ENCODE assay signal across 24 mouse cellular contexts in genomic region chr11:78463286-78464036, GRCm38 (mm10). TPM values are rescaled to one million over a fixed set of nuclear protein-coding genes. Genes with fewer than 3 reads are reported as not detected.
A peak's percentile ranks its signal among the peaks of the same experiment; 100 is the strongest.
DNase-seq lines count a peak whose midpoint lies in the region; ATAC-seq and TF ChIP-seq lines count a peak whose summit lies in the region.
"Had no signal": no experiment of that assay in that cellular context is flagged by ENCODE, and none has a peak within 500 bp of the region (broad histone marks: within the 10 kb centered on the region; RNA-seq: fewer than 3 reads in every experiment).

No protein-coding gene starts in this region.

- 0 out of 2 replicates have a peak, but pooled peaks have one; percentile 39 for ATAC-seq in erythroblast, adult 5-6 weeks (replicated peaks; ENCODE audit: low FRiP score, poor library complexity, severe bottlenecking)
- no peak for ATAC-seq in forebrain, embryonic 16.5 days

- TF ChIP-seq CTCF in small intestine, adult 2 months (IDR thresholded peaks at IDR 0.05; ENCODE audit: extremely low read depth, insufficient read length, insufficient replicate concordance, low read depth, low read length) = no peak

- H3K36me3 ChIP-seq in small intestine, adult 2 months (ENCODE audit: control insufficient read depth, insufficient read depth, low read length) = no peaks in the 10 kb centered on the region
- no peaks in the 10 kb centered on the region for H3K36me3 ChIP-seq in forebrain, embryonic 16.5 days (ENCODE audit: control insufficient read depth, insufficient read depth)
- H3K36me3 ChIP-seq: hindbrain, embryonic 15.5 days; midbrain, embryonic 12.5 days had no signal

- WGBS in small intestine, adult 2 months = 25% methylated on average over 13 of the region's 13 CpGs
- WGBS in forebrain, embryonic 16.5 days = 71% methylated on average over 13 of the region's 13 CpGs

- peak overlapping the region; percentile 86 for H3K27ac ChIP-seq in small intestine, adult 2 months (ENCODE audit: insufficient read depth, low read depth, low read length)
- no peak overlapping the region for H3K27ac ChIP-seq in forebrain, embryonic 16.5 days (ENCODE audit: low read length)
- H3K27ac ChIP-seq: hindbrain, embryonic 15.5 days; midbrain, embryonic 12.5 days had no signal

- H3K27me3 ChIP-seq in small intestine, adult 2 months (ENCODE audit: control insufficient read depth, insufficient read depth, low read length) = no peaks in the 10 kb centered on the region
- no peaks in the 10 kb centered on the region for H3K27me3 ChIP-seq in forebrain, embryonic 16.5 days (replicated peaks; ENCODE audit: control insufficient read depth, insufficient read depth, low read length)
- H3K27me3 ChIP-seq: hindbrain, embryonic 15.5 days; midbrain, embryonic 12.5 days had no signal

- H3K4me1 ChIP-seq in small intestine, adult 2 months (ENCODE audit: control insufficient read depth, insufficient read depth, insufficient read length, low read length) = peaks cover 27% of the 10 kb centered on the region
- H3K4me1 ChIP-seq in forebrain, embryonic 16.5 days (replicated peaks; ENCODE audit: control insufficient read depth, insufficient read depth, low read length) = peaks cover 13% of the 10 kb centered on the region

- no peak overlapping the region for H3K9ac ChIP-seq in forebrain, embryonic 16.5 days (replicated peaks; ENCODE audit: low read depth, low read length)
- H3K9ac ChIP-seq: hindbrain, embryonic 15.5 days; midbrain, embryonic 12.5 days had no signal

- TF ChIP-seq POLR2A in small intestine, adult 2 months (IDR thresholded peaks at IDR 0.05; ENCODE audit: low read depth, low read length) = no peak

- peak; percentile 12 for DNase-seq in embryo, embryonic 11 days
- DNase-seq in embryo, embryonic 10 days (ENCODE audit: low spot score) = no peak
- peak; percentile 64 for DNase-seq in ZHBTc4 (ENCODE audit: low read depth, low spot score)
- no peak for DNase-seq in B cell, adult 2 months
- DNase-seq in testis, postnatal 10 days (ENCODE audit: low spot score) = no peak
- DNase-seq: cerebellum, adult 2 months; gastrocnemius, postnatal 10 days; heart, postnatal 14 days; kidney, adult 8-10 months; kidney, postnatal 36 days; lung, adult 2 months; lung, postnatal 4 days; thymus, adult 2 months had no signal

- H3K9me3 ChIP-seq in forebrain, embryonic 16.5 days (ENCODE audit: control insufficient read depth, low read length) = no peaks in the 10 kb centered on the region
- H3K9me3 ChIP-seq: hindbrain, embryonic 15.5 days had no signal

- no peak overlapping the region for H3K4me3 ChIP-seq in small intestine, adult 2 months (ENCODE audit: low read depth, low read length)
- no peak overlapping the region for H3K4me3 ChIP-seq in forebrain, embryonic 16.5 days (replicated peaks; ENCODE audit: low read length)
- H3K4me3 ChIP-seq: erythroblast, embryonic 14.5 days; hindbrain, embryonic 15.5 days; midbrain, embryonic 12.5 days had no signal

- H3K4me2 ChIP-seq in forebrain, embryonic 16.5 days (ENCODE audit: low read length) = no peak overlapping the region
- H3K4me2 ChIP-seq: hindbrain, embryonic 15.5 days; midbrain, embryonic 12.5 days had no signal

RNA-seq across cellular contexts. Expression of gene Slc46a1, which starts 2.0 kb away (rescaled TPM):
- 1.3 TPM in 1 of 2 replicates, not detected in the other for total RNA-seq in erythroblast, adult 5-6 weeks (2015; ENCODE audit: low replicate concordance)
- 0.84 TPM in 1 of 2 replicates, not detected in the other for total RNA-seq in erythroblast, adult 5-6 weeks (2017; ENCODE audit: low replicate concordance)
- 117 and 341 TPM in 2 replicates for polyA plus RNA-seq in small intestine, adult 2 months (2012; rRNA removed)
- polyA plus RNA-seq in forebrain, embryonic 16.5 days (2015; fragmentation: Nextera tagmentation; extraction: Ambion mirVana) = 18.3 and 19.8 TPM in 2 replicates

RNA-seq across cellular contexts. Expression of gene Sarm1, which starts 34.1 kb away (rescaled TPM):
- not detected in 2 replicates for total RNA-seq in erythroblast, adult 5-6 weeks (2015; ENCODE audit: low replicate concordance)
- total RNA-seq in erythroblast, adult 5-6 weeks (2017; ENCODE audit: low replicate concordance) = not detected in 2 replicates
- polyA plus RNA-seq in small intestine, adult 2 months (2012; rRNA removed) = 0.43 and 0.60 TPM in 2 replicates
- polyA plus RNA-seq in forebrain, embryonic 16.5 days (2015; fragmentation: Nextera tagmentation; extraction: Ambion mirVana) = 51.6 and 56.6 TPM in 2 replicates
- polyA plus RNA-seq: erythroblast, embryonic 14.5 days had no signal

RNA-seq across cellular contexts. Expression of gene Vtn, which starts 35.4 kb away (rescaled TPM):
- not detected in 2 replicates for total RNA-seq in erythroblast, adult 5-6 weeks (2015; ENCODE audit: low replicate concordance)
- not detected in 2 replicates for total RNA-seq in erythroblast, adult 5-6 weeks (2017; ENCODE audit: low replicate concordance)
- 3.2 and 21.1 TPM in 2 replicates for polyA plus RNA-seq in small intestine, adult 2 months (2012; rRNA removed)
- polyA plus RNA-seq in forebrain, embryonic 16.5 days (2015; fragmentation: Nextera tagmentation; extraction: Ambion mirVana) = 76.0 and 99.3 TPM in 2 replicates
- total RNA-seq: ES-E14 had no signal

RNA-seq across cellular contexts. Expression of gene Sebox, which starts 39.8 kb away (rescaled TPM):
- total RNA-seq in erythroblast, adult 5-6 weeks (2015; ENCODE audit: low replicate concordance) = not detected in 2 replicates
- not detected in 2 replicates for total RNA-seq in erythroblast, adult 5-6 weeks (2017; ENCODE audit: low replicate concordance)
- polyA plus RNA-seq in small intestine, adult 2 months (2012; rRNA removed) = not detected in 2 replicates
- 0.16 and 0.19 TPM in 2 replicates for polyA plus RNA-seq in forebrain, embryonic 16.5 days (2015; fragmentation: Nextera tagmentation; extraction: Ambion mirVana)
- total RNA-seq: gastrocnemius, postnatal 10 days; heart, adult 8-10 months; heart, postnatal 14 days had no signal
- polyA plus RNA-seq: erythroblast, embryonic 14.5 days; limb, embryonic 11.5 days; midbrain, embryonic 12.5 days had no signal

RNA-seq across cellular contexts. Expression of gene Slc13a2, which starts 41.4 kb away (rescaled TPM):
- total RNA-seq in erythroblast, adult 5-6 weeks (2015; ENCODE audit: low replicate concordance) = 1.0 TPM in 1 of 2 replicates, not detected in the other
- total RNA-seq in erythroblast, adult 5-6 weeks (2017; ENCODE audit: low replicate concordance) = not detected in 2 replicates
- 24.9 and 374 TPM in 2 replicates for polyA plus RNA-seq in small intestine, adult 2 months (2012; rRNA removed)
- not detected in 2 replicates for polyA plus RNA-seq in forebrain, embryonic 16.5 days (2015; fragmentation: Nextera tagmentation; extraction: Ambion mirVana)
- total RNA-seq: gastrocnemius, postnatal 10 days; heart, adult 8-10 months; heart, postnatal 14 days; layer of hippocampus, postnatal 25 days had no signal
- polyA plus RNA-seq: brain, embryonic 14.5 days; cerebellum, adult 2 months; erythroblast, embryonic 14.5 days; hindbrain, embryonic 15.5 days; limb, embryonic 11.5 days; midbrain, embryonic 12.5 days had no signal

Comparison
In these comparisons a context has a peak if more than half of its experiments do, and no peak if none do; other contexts are left out.
1. DNase-seq: peak in embryo, embryonic 11 days (single experiment) and ZHBTc4 (single experiment); none in embryo, embryonic 10 days (single experiment), B cell, adult 2 months (0 of 2) and testis, postnatal 10 days (single experiment).
2. RNA of gene Sarm1, which starts 34.1 kb away (polyA plus RNA-seq): 51.6 to 56.6 TPM in forebrain, embryonic 16.5 days; 0.43 to 0.60 TPM in small intestine, adult 2 months; every median in the first group is over 10 times any median in the second.